Mouse (Mus musculus) heart, embryonic 13.5 days (tissue): ENCODE results near the gene Zc3h10. TPM values are rescaled to one million over a fixed set of nuclear protein-coding genes. Genes with fewer than 3 reads are reported as not detected.
"Not testable (repeated sequence)": the region's sequence is repeated elsewhere in the genome, so short reads cannot be mapped to it uniquely, and the experiment has no call there.

Experiments
- ATAC-seq: fragments of 200-750 bp; cut with Nextera tagmentation; 2 replicates; pipeline ENCODE4 v1.8.0; 2017; ENCODE audit warnings: moderate TSS enrichment; ENCODE audit not compliant: insufficient number of reproducible peaks, low FRiP score, low TSS enrichment; ENCODE audit errors: extremely low read depth
- H3K27ac ChIP-seq: fragments of 300-500 bp; sonication (generic); replicated peaks from 2 replicates; pipeline ENCODE4 v1.5.1; 2015; ENCODE audit warnings: moderate library complexity, mild to moderate bottlenecking, inconsistent platforms
- H3K27me3 ChIP-seq: fragments of 300-500 bp; sonication (generic); replicated peaks from 2 replicates; pipeline ENCODE4 v1.6.1; 2015; ENCODE audit warnings: mild to moderate bottlenecking, inconsistent platforms
- H3K36me3 ChIP-seq: fragments of 300-500 bp; sonication (generic); 2 replicates; pipeline ENCODE4 v1.6.1; 2015; ENCODE audit warnings: mild to moderate bottlenecking, inconsistent platforms
- H3K4me1 ChIP-seq: fragments of 300-500 bp; sonication (generic); 2 replicates; pipeline ENCODE4 v1.6.1; 2015; ENCODE audit warnings: inconsistent platforms
- H3K4me2 ChIP-seq: fragments of 300-500 bp; sonication (generic); 2 replicates; pipeline ENCODE4 v1.6.1; 2015; ENCODE audit warnings: inconsistent platforms, mild to moderate bottlenecking, moderate library complexity
- H3K4me3 ChIP-seq: fragments of 300-500 bp; sonication (generic); 2 replicates; pipeline ENCODE4 v1.5.1; 2015; ENCODE audit warnings: moderate library complexity, mild to moderate bottlenecking, inconsistent platforms
- H3K9ac ChIP-seq: fragments of 300-500 bp; sonication (generic); 2 replicates; pipeline ENCODE4 v1.6.1; 2015; ENCODE audit warnings: inconsistent platforms, mild to moderate bottlenecking, moderate library complexity
- H3K9me3 ChIP-seq: fragments of 300-500 bp; sonication (generic); 2 replicates; pipeline ENCODE4 v1.6.1; 2016; ENCODE audit warnings: inconsistent platforms
- WGBS: fragments of 180-500 bp; shearing (Covaris S2); methylation state at CpG from one replicate; pipeline ENCODE4 v1.1.7; 2015; ENCODE audit warnings: mixed read lengths; 5-methylcytosine and 5-hydroxymethylcytosine counted together
- polyA plus RNA-seq: library from polyadenylated mRNA; unstranded; fragments of >200 nt; fragmentation: Nextera tagmentation; extraction: Ambion mirVana; gene quantifications from 2 replicates; pipeline ENCODE4 v1.2.1, GENCODE M21; 2015

The Zc3h10 gene
- polyA plus RNA-seq, 1 experiment from 2014 or later, result 9.4 TPM

- 71% methylated on average over 1 of the region's 1 CpGs for WGBS
- not testable (repeated sequence) for H3K27ac ChIP-seq
Measured at GRCm38 (mm10) chr10:128555567-128555966, 8.0 kb upstream of the Zc3h10 start.

GRCm38 (mm10) chr10:128550144-128550823 lies 2.7 kb upstream of the Zc3h10 start:
- not testable (repeated sequence) for H3K27ac ChIP-seq, ATAC-seq, H3K9ac ChIP-seq, H3K4me3 ChIP-seq, H3K27me3 ChIP-seq, H3K9me3 ChIP-seq, H3K4me2 ChIP-seq, H3K36me3 ChIP-seq
- 78% methylated on average over 11 of the region's 11 CpGs for WGBS
- peaks cover 15% of the 10 kb centered on the region for H3K4me1 ChIP-seq

More at GRCm38 (mm10) chr10:128555567-128555966, 8.0 kb upstream of the Zc3h10 start:
- H3K4me3 ChIP-seq, H3K4me2 ChIP-seq, H3K4me1 ChIP-seq, H3K27me3 ChIP-seq, ATAC-seq, H3K9ac ChIP-seq, H3K9me3 ChIP-seq: not testable (repeated sequence)
- H3K36me3 ChIP-seq, result peaks cover 36% of the 10 kb centered on the region

GRCm38 (mm10) chr10:128549682-128550057 lies 2.1 kb upstream of the Zc3h10 start:
- ATAC-seq, H3K9me3 ChIP-seq, H3K4me3 ChIP-seq, H3K27me3 ChIP-seq, H3K27ac ChIP-seq, H3K9ac ChIP-seq: not testable (repeated sequence)
- Histone ChIP-seq H3K4me2 (peak overlapping the region; percentile 93; the same call in 1 of the 2 replicates), H3K36me3 (peaks cover 13% of the 10 kb centered on the region), H3K4me1 (peaks cover 15% of the 10 kb centered on the region)
- whole genome bisulfite sequencing, result 64% methylated on average over 6 of the region's 6 CpGs

- Histone ChIP-seq H3K9ac (peak within 1 kb of the TSS; percentile 99), H3K9me3 (no peaks in the 10 kb centered on the region), H3K27ac (peak within 1 kb of the TSS; percentile 97), H3K4me1 (peaks cover 19% of the 10 kb centered on the region), H3K4me3 (peak within 1 kb of the TSS; percentile 83), H3K36me3 (peaks cover 18% of the 10 kb centered on the region), H3K27me3 (no peaks in the 10 kb centered on the region), H3K4me2 (peak within 1 kb of the TSS; percentile 93)
- ATAC-seq, result peak; percentile 77
- under 1% methylated on average over 31 of the region's 31 CpGs for WGBS
Measured at GRCm38 (mm10) chr10:128548947-128549681, 1.5 kb upstream of the Zc3h10 start, which contains the start of gene Rpl41. Rpl41 (minus strand) TSS chr10:128549305.

- Histone ChIP-seq H3K27ac (peak overlapping the region; percentile 97), H3K4me3 (peak overlapping the region; percentile 83), H3K9ac (peak overlapping the region; percentile 99), H3K4me1 (peaks cover 27% of the 10 kb centered on the region), H3K4me2 (peak overlapping the region; percentile 93), H3K36me3 (peaks cover 27% of the 10 kb centered on the region)
- not testable (repeated sequence) for ATAC-seq, H3K27me3 ChIP-seq, H3K9me3 ChIP-seq
- 3% methylated on average over 30 of the region's 30 CpGs for WGBS
Measured at GRCm38 (mm10) chr10:128548051-128548791, 647 bp upstream of the Zc3h10 start.

- peak overlapping the region; percentile 93 for H3K4me2 ChIP-seq
- H3K27ac ChIP-seq, result peak overlapping the region; percentile 96
- peak overlapping the region; percentile 99 for H3K9ac ChIP-seq
- H3K27me3 ChIP-seq, result no peaks in the 10 kb centered on the region
- H3K4me3 ChIP-seq, result peak overlapping the region; percentile 83
- no peak for ATAC-seq
- WGBS, result 14% methylated on average over 7 of the region's 7 CpGs
- peaks cover 31% of the 10 kb centered on the region for H3K4me1 ChIP-seq
- no peaks in the 10 kb centered on the region for H3K9me3 ChIP-seq
- peaks cover 40% of the 10 kb centered on the region for H3K36me3 ChIP-seq
Measured at GRCm38 (mm10) chr10:128546787-128547186, 787 bp downstream of the Zc3h10 start.

- no peaks in the 10 kb centered on the region for H3K9me3 ChIP-seq
- WGBS, result 7% methylated on average over 4 of the region's 4 CpGs
- H3K27me3 ChIP-seq, result no peaks in the 10 kb centered on the region
- peaks cover 43% of the 10 kb centered on the region for H3K36me3 ChIP-seq
- H3K4me2 ChIP-seq, result peak overlapping the region; percentile 93
- H3K9ac ChIP-seq, result peak overlapping the region; percentile 99
- H3K4me3 ChIP-seq, result peak overlapping the region; percentile 83
- no peak for ATAC-seq
- peak overlapping the region; percentile 96 for H3K27ac ChIP-seq
- H3K4me1 ChIP-seq, result peaks cover 31% of the 10 kb centered on the region
Measured at GRCm38 (mm10) chr10:128546361-128546760, 1.2 kb downstream of the Zc3h10 start.

- Histone ChIP-seq H3K27me3 (no peaks in the 10 kb centered on the region), H3K4me2 (no peak overlapping the region), H3K27ac (no peak overlapping the region), H3K36me3 (peaks cover 49% of the 10 kb centered on the region), H3K4me3 (no peak overlapping the region), H3K9ac (peak overlapping the region; percentile 42; the same call in 1 of the 2 replicates), H3K4me1 (peaks cover 31% of the 10 kb centered on the region), H3K9me3 (no peaks in the 10 kb centered on the region)
- WGBS, result 82% methylated on average over 3 of the region's 3 CpGs
- no peak for ATAC-seq
Measured at GRCm38 (mm10) chr10:128545570-128545898, 2.0 kb downstream of the Zc3h10 start.

- Histone ChIP-seq H3K27me3 (no peaks in the 10 kb centered on the region), H3K27ac (no peak overlapping the region), H3K4me1 (peaks cover 31% of the 10 kb centered on the region), H3K4me2 (no peak overlapping the region), H3K9ac (peak overlapping the region; percentile 42; the same call in 1 of the 2 replicates), H3K36me3 (peaks cover 49% of the 10 kb centered on the region), H3K9me3 (no peaks in the 10 kb centered on the region), H3K4me3 (no peak overlapping the region)
- no peak for ATAC-seq
- 91% methylated on average over 37 of the region's 37 CpGs for WGBS
Measured at GRCm38 (mm10) chr10:128544674-128545569, 2.7 kb downstream of the Zc3h10 start.

GRCm38 (mm10) chr10:128544151-128544657 lies 3.4 kb downstream of the Zc3h10 start:
- no peak overlapping the region for H3K9ac ChIP-seq
- H3K4me1 ChIP-seq, result peaks cover 28% of the 10 kb centered on the region
- no peaks in the 10 kb centered on the region for H3K9me3 ChIP-seq
- 95% methylated on average over 15 of the region's 15 CpGs for WGBS
- no peaks in the 10 kb centered on the region for H3K27me3 ChIP-seq
- no peak overlapping the region for H3K27ac ChIP-seq
- no peak overlapping the region for H3K4me2 ChIP-seq
- ATAC-seq, result no peak
- H3K36me3 ChIP-seq, result peaks cover 49% of the 10 kb centered on the region
- H3K4me3 ChIP-seq, result no peak overlapping the region
